Mouse (Mus musculus) heart, postnatal 0 days (tissue): ENCODE measurements around the gene Dolk.

Experiments
- CTCF ChIP-seq: IDR thresholded peaks from 2 replicates; pipeline ENCODE4 v1.5.1; 2016; ENCODE audit warnings: antibody characterized with exemption, control low read depth, low read depth
- EP300 ChIP-seq: IDR thresholded peaks from 2 replicates; pipeline ENCODE4 v1.6.1; 2016; ENCODE audit warnings: antibody characterized with exemption, low read depth

DNA sequence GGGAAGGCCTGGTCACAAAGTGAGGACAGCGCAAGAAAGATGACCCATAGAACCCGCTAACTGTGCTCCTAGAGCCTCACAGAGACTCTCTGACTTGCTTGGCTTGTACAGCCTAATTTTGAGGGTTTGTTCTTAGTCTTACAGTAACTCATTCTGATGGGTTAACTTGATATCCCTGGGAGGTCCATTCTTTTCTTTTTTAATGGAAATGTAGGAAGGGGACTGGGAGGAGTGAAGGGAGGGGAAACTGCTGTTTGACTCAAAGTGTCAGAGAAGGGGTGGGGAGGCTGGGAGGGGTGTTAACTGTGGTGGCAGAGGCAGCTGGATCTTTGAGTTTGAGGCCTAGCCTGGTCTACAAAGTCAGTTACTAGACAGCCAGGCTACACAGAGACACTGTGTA, 49.2 kb upstream of the Dolk start:
- TF ChIP-seq CTCF = no peak
- no peak for TF ChIP-seq EP300
